Mouse (Mus musculus) regulatory T cell (primary cell): ENCODE results near the gene Ywhah.
"Not testable (repeated sequence)": the region's sequence is repeated elsewhere in the genome, so short reads cannot be mapped to it uniquely, and the experiment has no call there.

ENCODE experiments used
- in situ Hi-C: fragments of 300-600 bp; cut with MboI, MseI; formaldehyde crosslinking; loops from one replicate; pipeline ENCODE4 v1.15.1; 2025; ENCODE audit warnings: high pct_unique_total_duplicates

The Ywhah gene

DNA sequence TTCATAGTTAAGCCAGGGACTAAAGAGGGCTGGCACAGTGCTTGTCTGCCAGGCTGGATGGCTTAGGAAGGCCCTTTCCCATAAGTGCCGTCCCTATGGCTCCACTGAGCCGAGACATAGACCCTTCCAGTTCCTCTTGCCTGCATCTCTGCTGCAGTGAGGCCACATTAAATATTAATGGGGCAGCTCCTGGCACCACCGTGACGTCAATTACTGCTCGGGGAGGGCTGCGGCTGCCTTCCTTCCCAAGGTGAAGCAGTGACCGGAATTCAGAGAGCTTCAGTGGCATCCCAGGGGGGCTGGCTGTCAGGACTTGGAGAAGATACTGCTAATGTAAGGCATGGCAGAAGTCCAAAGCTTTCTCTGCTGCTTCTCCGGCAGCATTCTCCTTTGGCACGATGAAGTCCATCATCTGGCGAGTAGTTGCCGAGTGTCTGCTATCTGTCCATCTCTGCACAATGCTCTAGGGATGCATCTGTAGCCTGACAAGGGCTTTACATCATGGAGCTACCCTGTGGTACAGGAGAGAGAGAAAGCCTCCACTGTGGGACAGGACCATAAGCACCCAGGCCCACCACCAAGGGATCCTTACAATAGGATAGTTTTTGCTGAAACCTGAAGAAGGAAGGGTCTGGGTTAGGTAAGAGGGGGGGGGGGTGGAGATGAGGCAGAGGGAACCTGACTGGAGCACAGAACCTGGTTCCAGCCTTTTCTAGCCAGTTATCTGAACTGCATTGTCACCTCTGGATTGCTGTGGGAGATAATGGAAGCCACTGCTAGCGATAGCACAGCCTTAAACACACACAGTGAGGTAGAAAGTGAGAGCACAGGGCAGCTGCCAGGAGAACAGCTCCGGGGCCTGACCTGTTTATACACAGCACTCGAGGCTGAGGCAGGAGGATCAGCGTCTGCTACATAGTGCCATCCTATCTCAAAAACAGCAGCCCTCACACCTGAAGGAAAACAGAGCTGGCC is 7.2 kb upstream of the Ywhah start:
- in situ Hi-C loops = no loop called here

GRCm38 (mm10) chr5:33014096-33014495 is 4.5 kb upstream of the Ywhah start:
- in situ Hi-C loops = no loop called here

DNA sequence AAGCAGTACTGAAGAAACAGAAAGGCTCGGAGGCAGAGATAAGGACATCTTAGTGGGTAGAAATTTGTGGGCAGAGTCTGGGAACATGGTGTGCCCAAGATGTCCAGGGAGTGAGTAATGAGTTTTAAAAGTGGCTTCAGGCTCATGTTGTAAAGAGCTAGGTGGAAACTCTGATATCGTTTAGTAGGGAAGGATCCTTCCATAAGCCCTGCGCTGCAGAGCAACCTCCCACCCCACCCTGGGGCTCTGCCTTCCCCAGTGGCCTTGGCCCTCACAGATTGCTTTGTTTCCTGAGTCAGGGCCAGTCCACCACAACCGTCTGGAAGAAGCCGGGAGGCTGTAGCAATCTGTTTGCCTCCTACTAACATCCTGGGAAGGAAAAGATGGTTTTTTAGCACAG is 3.0 kb upstream of the Ywhah start:
- in situ Hi-C loops = no loop called here

GRCm38 (mm10) chr5:33018189-33018560 is 441 bp upstream of the Ywhah start:
- in situ Hi-C loops = no loop called here

GRCm38 (mm10) chr5:33019426-33019821 is 808 bp downstream of the Ywhah start:
- in situ Hi-C loops = no loop called here

DNA sequence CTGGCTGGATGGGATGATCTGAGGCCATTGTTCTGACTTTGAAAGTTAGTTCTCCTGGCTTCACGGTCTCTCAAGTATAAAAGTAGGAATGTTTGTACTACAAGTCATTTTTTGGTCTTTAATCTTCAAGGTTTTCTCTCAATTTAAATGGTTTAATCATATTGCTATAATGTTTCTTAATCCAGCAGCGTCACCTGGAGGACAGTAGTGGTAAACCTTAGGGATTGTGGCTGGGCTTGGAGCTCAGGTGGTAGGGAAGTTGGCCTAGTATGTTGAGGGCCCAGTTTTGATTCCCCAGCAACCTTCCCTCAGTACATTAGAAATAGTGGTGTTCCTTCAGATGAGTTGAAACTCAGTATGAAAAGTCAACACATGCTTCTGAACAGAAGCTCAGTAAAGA is 3.0 kb downstream of the Ywhah start:
- in situ Hi-C loops = no loop called here

DNA sequence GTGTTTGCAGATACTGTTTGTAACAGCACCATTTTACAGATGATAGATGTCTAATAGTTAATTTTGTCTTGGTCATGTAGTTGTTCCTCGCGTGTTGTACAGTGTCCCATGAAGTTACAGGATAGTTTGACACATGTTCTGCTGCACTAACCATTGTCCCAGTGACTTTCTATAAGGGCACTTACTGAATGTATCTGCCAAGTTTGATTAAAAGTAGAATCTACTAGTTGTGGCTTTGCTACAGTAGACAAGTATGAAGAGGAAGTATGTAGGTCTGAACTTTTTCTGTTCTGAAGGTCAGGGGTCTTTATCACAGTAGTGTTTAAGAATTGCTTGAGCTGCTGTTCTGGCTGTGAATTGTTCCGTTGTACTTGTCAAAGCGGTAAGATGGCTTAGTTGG is 4.7 kb downstream of the Ywhah start:
- in situ Hi-C loops = no loop called here

- in situ Hi-C loops = no loop called here
Measured at GRCm38 (mm10) chr5:33024474-33024873, 5.9 kb downstream of the Ywhah start.

GRCm38 (mm10) chr5:33028656-33029055 is 10.0 kb downstream of the Ywhah start:
- in situ Hi-C loops = no loop called here

- in situ Hi-C loops = loop anchor here (5.0 kb wide), 2 partner anchors 93 to 327 kb away; no protein-coding TSS in a partner anchor
Measured at GRCm38 (mm10) chr5:33030425-33031175, 12.0 kb downstream of the Ywhah start.

DNA sequence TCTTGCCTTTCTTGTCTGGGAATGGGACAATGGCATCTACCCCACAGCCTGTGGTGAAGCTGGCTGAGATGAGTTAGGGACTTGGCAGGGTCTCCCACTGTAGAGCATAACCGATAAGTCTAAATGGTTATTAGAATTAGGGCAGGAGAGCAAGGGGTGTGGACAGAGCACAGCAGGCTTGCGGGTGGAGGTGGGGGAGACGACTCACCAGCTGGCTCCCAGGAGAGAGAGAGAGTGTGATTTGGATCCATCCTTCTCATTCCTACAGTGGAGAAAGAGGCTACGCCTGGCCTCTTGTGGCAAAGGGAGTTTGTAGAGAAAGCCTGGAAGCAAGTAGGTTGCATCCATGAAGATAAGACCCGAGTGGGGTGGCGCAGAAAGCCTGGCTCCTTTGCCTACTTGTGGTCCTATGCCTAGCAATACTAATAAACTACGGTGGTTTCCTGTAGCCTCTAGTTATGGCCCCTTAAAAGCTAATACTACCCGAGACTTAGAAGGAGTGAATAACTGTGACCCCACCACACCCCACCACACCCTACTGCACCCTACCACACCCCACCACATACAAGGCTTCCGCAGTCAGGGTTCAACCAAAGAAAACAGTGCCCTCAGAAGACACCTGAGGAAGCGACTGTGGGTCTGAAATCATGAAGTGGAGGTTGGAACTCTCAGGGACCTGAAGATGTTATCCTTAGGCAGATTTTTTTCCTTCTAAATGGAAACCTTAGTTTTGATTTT is 13.6 kb downstream of the Ywhah start:
- in situ Hi-C loops = loop anchor here (5.0 kb wide), 2 partner anchors 95 to 325 kb away; no protein-coding TSS in a partner anchor

- in situ Hi-C loops = loop anchor here (5.0 kb wide), 2 partner anchors 96 to 324 kb away; no protein-coding TSS in a partner anchor
Measured at GRCm38 (mm10) chr5:33033121-33033520, 14.5 kb downstream of the Ywhah start.

DNA sequence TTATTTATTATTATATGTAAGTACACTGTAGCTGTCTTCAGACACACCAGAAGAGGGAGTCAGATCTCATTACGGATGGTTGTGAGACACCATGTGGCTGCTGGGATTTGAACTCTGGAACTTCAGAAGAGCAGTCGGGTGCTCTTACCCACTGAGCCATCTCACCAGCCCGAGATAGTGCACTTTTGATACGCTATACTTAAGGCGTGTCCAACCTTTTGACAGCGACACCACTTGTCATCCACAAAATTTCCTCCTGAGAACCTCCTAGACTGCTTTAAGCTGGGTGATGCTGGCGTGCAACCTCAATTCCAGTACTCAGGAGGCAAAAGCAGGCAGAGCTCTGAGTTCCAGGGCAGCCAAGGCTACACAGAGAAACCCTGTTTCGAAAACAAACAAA is 15.0 kb downstream of the Ywhah start:
- in situ Hi-C loops = loop anchor here (5.0 kb wide), 2 partner anchors 96 to 324 kb away; no protein-coding TSS in a partner anchor

DNA sequence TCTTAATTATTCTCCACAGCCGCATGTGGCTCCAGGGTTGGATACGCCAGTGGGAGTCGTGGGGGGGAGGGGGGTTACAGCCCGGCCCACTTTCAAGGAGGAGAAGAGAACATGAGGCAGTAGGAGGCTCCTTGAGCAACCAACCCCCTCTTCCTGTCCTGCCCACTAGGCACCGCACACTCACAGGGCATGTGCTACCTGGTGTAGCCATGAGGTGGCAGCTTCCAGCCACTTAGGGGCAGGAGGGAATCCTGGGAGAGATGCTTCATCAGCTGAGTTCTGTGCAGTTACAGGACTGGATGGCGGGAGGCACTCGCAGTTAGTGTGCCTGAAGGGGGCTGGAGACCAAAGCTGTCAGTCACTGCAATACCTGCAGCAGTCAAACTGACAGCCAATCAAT is 15.5 kb downstream of the Ywhah start:
- in situ Hi-C loops = loop anchor here (5.0 kb wide), 2 partner anchors 97 to 323 kb away; no protein-coding TSS in a partner anchor

GRCm38 (mm10) chr5:33034916-33035315 is 16.3 kb downstream of the Ywhah start:
- in situ Hi-C loops = loop anchor here (5.0 kb wide), 2 partner anchors 98 to 322 kb away; no protein-coding TSS in a partner anchor

DNA sequence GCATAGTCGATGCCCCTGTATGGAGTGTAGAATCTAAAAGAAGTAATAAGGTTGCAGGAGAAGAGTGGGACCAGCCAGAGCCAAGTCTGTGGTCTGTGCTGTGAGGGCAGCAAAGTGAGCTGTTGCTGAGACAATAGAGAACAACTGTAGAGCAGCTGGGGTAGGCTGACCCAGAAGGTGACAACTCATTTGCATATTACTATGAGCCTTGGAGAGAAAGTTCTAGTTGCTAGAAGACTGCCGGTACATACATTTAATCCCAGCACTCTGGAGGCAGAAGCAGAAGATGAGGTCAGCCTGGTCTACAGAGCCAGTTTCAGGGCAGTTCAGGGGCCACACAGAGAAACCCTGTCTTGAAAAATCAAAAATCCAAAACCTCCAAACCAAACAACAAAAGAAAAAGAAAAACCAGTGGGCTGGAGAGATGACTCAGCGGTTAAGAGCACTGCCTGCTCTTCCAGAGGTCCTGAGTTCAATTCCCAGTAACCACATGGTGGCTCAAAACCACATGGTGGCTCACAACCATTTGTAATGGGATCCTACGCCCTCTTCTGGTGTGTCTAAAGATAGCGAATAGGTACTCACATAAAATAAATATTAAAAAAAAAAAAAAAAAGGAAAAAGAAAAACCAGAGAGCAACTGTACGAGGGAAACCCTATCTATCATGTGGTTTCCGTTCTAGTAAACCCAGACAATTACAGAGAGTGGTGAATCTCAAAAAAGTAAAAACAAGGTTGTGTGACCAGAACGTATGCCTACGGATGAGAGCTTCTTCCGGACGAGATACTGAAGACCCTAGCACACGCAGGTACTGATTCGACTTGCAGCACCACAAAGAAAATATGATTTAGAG is 20.3 kb downstream of the Ywhah start:
- in situ Hi-C loops = no loop called here

DNA sequence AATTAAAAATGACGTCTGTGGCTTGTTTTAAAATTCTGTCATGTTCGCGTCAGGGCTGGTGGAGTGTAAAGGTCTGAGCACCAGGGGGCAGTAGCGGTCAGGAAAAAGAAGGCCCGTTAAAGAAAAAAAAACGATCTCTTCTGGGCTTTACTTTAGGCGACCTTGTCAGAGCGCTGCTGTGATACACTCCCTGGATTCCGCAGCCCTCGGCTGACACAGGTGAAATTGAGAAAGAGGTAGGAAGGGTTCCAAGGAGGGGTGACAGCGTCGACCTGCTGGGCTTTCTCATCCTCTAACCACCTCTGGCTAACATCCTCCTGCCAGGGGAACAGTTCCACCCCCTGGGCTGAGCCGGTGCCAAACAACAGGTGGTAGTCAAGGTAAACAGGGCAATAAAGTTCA is 20.9 kb downstream of the Ywhah start:
- in situ Hi-C loops = no loop called here

DNA sequence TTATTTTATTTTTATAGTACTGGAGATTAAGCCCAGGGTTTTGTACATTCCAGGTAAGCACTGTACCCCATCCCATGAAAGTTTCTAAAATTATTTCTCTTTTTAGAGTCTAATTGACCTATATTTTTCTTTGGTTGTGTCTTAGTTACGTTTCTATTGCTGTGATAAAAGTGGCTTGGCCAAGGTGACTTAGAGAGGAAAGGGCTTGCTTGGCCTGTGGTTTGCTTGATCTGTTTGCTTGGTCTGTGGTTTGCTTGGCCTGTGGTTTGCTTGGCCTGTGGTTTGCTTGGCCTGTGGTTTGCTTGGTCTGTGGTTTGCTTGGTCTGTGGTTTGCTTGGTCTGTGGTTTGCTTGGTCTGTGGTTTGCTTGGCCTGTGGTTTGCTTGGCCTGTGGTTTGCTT is 22.1 kb downstream of the Ywhah start:
- in situ Hi-C loops = not testable (repeated sequence)

DNA sequence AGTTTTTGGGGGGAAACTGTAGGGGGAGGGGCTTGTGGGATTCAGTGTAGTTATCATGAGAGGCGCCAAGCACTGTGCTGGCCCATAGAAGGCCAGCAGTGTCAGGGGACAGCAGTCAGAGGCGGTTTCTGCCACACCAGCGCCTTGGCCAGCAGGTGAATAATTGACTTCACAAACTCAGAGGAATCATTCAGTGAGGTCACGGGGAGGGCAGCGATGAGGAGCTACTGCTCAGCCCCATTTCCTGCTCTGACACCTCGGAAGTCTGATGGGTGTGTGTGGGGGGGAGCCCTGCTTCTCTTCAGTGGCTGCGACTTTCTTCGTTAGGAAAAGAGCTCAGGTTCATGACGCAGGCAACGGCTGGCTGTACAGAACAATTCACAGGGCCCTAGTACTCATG is 24.8 kb downstream of the Ywhah start:
- in situ Hi-C loops = no loop called here

- in situ Hi-C loops = loop anchor here (5.0 kb wide), 1 partner anchor 93 kb away; no protein-coding TSS in a partner anchor
Measured at GRCm38 (mm10) chr5:33044636-33045315, 26.2 kb downstream of the Ywhah start.
